In the genomic region with DNA sequence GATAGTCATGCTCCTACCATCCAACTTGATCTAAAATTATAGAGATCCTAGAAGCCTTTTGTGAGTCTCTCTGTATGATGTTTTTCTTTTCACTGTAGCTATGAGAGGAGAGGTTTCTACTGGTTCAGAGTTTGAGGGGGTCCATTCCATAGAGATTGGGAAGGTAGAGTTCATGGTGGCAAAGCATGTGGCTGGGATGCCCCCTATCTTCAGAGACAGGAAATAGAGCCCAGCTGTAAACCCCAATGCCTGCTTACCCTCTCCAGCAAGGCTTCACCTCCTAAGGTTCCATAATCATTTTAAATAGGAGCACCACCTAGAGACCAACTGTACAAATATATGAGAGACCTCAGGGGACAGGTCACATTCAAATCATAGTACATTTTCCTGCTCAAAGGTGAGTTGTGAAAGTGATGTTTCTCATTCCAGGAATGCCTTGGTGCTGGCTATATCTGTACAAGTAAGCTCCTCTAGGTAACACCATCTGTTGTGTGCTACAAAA, we compare ENCODE assay signal across 25 mouse cellular contexts. TPM values are rescaled to one million over a fixed set of nuclear protein-coding genes. Genes with fewer than 3 reads are reported as not detected.
A peak's percentile ranks its signal among the peaks of the same experiment; 100 is the strongest.
DNase-seq lines count a peak whose midpoint lies in the region; ATAC-seq and TF ChIP-seq lines count a peak whose summit lies in the region.
"Had no signal": no experiment of that assay in that cellular context is flagged by ENCODE, and none has a peak within 500 bp of the region (broad histone marks: within the 10 kb centered on the region; RNA-seq: fewer than 3 reads in every experiment).

No protein-coding gene starts in this region.

- TF ChIP-seq CTCF in kidney, adult 2 months (conservative IDR thresholded peaks at IDR 0.05; ENCODE audit: insufficient read depth, insufficient read length, low read depth, low read length), result peak; percentile 38; the same call in 1 of the 2 replicates
- TF ChIP-seq CTCF in bone marrow, adult 2 months (IDR thresholded peaks at IDR 0.05; ENCODE audit: control insufficient read depth, insufficient read depth, low read length), result 0 out of 2 replicates have a peak, but pooled peaks have one; percentile 24

- no peak for DNase-seq in kidney, adult 2 months
- DNase-seq in kidney, adult 18-20 months, result no peak
- DNase-seq in liver, embryonic 11.5 days (ENCODE audit: low spot score), result no peak
- DNase-seq in ovary, postnatal 14 days (ENCODE audit: low spot score), result no peak
- no peak for DNase-seq in spleen, postnatal 14 days (ENCODE audit: low spot score in 2 of 2)
- DNase-seq: adrenal gland, postnatal 14 days; B cell, adult 2 months; cerebellum, adult 11-12 months; cerebellum, adult 9-11 months; gastrocnemius, postnatal 25 days; heart, adult 18-20 months; kidney, adult 9 months; kidney, postnatal 14 days; left cerebral cortex, postnatal 4 days; lung, adult 18-20 months; lung, postnatal 10 days; right cerebral cortex, postnatal 4 days had no signal

- peak; percentile 46; the same call in 1 of the 2 replicates for ATAC-seq in liver, embryonic 11.5 days (replicated peaks; ENCODE audit: low FRiP score)
- ATAC-seq in liver, embryonic 12.5 days, result no peak
- ATAC-seq in megakaryocyte progenitor cell, adult 5-6 weeks (replicated peaks; ENCODE audit: poor library complexity), result 0 out of 2 replicates have a peak, but pooled peaks have one; percentile 11
- ATAC-seq: midbrain, embryonic 15.5 days had no signal

- no peak overlapping the region for H3K27ac ChIP-seq in kidney, adult 2 months (ENCODE audit: insufficient read depth, low read depth, low read length)
- H3K27ac ChIP-seq in liver, embryonic 11.5 days (ENCODE audit: low read depth, low read length), result no peak overlapping the region
- no peak overlapping the region for H3K27ac ChIP-seq in liver, embryonic 12.5 days
- no peak overlapping the region for H3K27ac ChIP-seq in bone marrow, adult 2 months (ENCODE audit: control insufficient read depth, insufficient read depth, low read depth, low read length, poor library complexity)
- H3K27ac ChIP-seq: hindbrain, embryonic 14.5 days; midbrain, embryonic 10.5 days; midbrain, embryonic 15.5 days had no signal

- H3K9me3 ChIP-seq in liver, embryonic 11.5 days (ENCODE audit: control insufficient read depth, low read length), result no peaks in the 10 kb centered on the region
- no peaks in the 10 kb centered on the region for H3K9me3 ChIP-seq in liver, embryonic 12.5 days (replicated peaks)
- H3K9me3 ChIP-seq: heart, embryonic 12.5 days; midbrain, embryonic 10.5 days; midbrain, embryonic 15.5 days had no signal

- H3K27me3 ChIP-seq in kidney, adult 2 months (replicated peaks; ENCODE audit: control insufficient read depth, insufficient read depth, low read length), result no peaks in the 10 kb centered on the region
- no peaks in the 10 kb centered on the region; the same call in 1 of the 2 replicates for H3K27me3 ChIP-seq in liver, embryonic 11.5 days (replicated peaks; ENCODE audit: control insufficient read depth, insufficient read depth, low read length)
- peaks cover 37% of the 10 kb centered on the region for H3K27me3 ChIP-seq in liver, embryonic 12.5 days (replicated peaks)

- H3K9ac ChIP-seq in liver, embryonic 11.5 days (ENCODE audit: low read depth, low read length), result no peak overlapping the region
- H3K9ac ChIP-seq in liver, embryonic 12.5 days, result no peak overlapping the region
- H3K9ac ChIP-seq: heart, embryonic 12.5 days; hindbrain, embryonic 14.5 days; midbrain, embryonic 15.5 days had no signal

- no peak for TF ChIP-seq POLR2A in kidney, adult 2 months (IDR thresholded peaks at IDR 0.05; ENCODE audit: low read depth, low read length)
- no peak for TF ChIP-seq POLR2A in bone marrow, adult 2 months (IDR thresholded peaks at IDR 0.05; ENCODE audit: borderline replicate concordance, control insufficient read depth, low read depth, low read length)

- H3K4me2 ChIP-seq in liver, embryonic 11.5 days, result no peak overlapping the region
- H3K4me2 ChIP-seq in liver, embryonic 12.5 days, result no peak overlapping the region
- H3K4me2 ChIP-seq: heart, embryonic 12.5 days; hindbrain, embryonic 14.5 days; midbrain, embryonic 15.5 days had no signal

- no peaks in the 10 kb centered on the region for H3K36me3 ChIP-seq in kidney, adult 2 months (ENCODE audit: control insufficient read depth, insufficient read depth, low read length)
- no peaks in the 10 kb centered on the region for H3K36me3 ChIP-seq in liver, embryonic 11.5 days (ENCODE audit: control insufficient read depth, insufficient read depth, low read length)
- no peaks in the 10 kb centered on the region for H3K36me3 ChIP-seq in liver, embryonic 12.5 days
- H3K36me3 ChIP-seq: heart, embryonic 12.5 days; midbrain, embryonic 10.5 days; midbrain, embryonic 15.5 days had no signal

- no peak overlapping the region for H3K4me3 ChIP-seq in kidney, adult 2 months (ENCODE audit: insufficient read depth, low read depth, low read length)
- H3K4me3 ChIP-seq in liver, embryonic 11.5 days (ENCODE audit: low read depth, low read length), result no peak overlapping the region
- no peak overlapping the region for H3K4me3 ChIP-seq in liver, embryonic 12.5 days
- no peak overlapping the region for H3K4me3 ChIP-seq in bone marrow, adult 2 months (replicated peaks; ENCODE audit: control insufficient read depth, low read depth, low read length)
- H3K4me3 ChIP-seq: erythroblast, embryonic 14.5 days; heart, embryonic 12.5 days; midbrain, embryonic 10.5 days; midbrain, embryonic 15.5 days had no signal

- no peaks in the 10 kb centered on the region for H3K4me1 ChIP-seq in kidney, adult 2 months (ENCODE audit: control insufficient read depth, insufficient read depth, low read length)
- H3K4me1 ChIP-seq in liver, embryonic 11.5 days (replicated peaks; ENCODE audit: control insufficient read depth, insufficient read depth, low read length), result no peaks in the 10 kb centered on the region; the same call in none of the 2 replicates
- H3K4me1 ChIP-seq in liver, embryonic 12.5 days, result peaks cover 29% of the 10 kb centered on the region
- peaks cover 3% of the 10 kb centered on the region for H3K4me1 ChIP-seq in bone marrow, adult 2 months (ENCODE audit: control insufficient read depth, insufficient read depth, low read length)
- H3K4me1 ChIP-seq: heart, embryonic 12.5 days; midbrain, embryonic 10.5 days; midbrain, embryonic 15.5 days had no signal

RNA-seq across cellular contexts. Expression of a gene that starts 36.9 kb away (rescaled TPM):
- 5.6 and 5.8 TPM in 2 replicates for polyA plus RNA-seq in kidney, adult 2 months (2012; rRNA removed)
- polyA plus RNA-seq in liver, embryonic 11.5 days (2014; fragmentation: Nextera tagmentation; extraction: Ambion mirVana), result 12.7 and 14.1 TPM in 2 replicates
- polyA plus RNA-seq in liver, embryonic 12.5 days (2016; fragmentation: Nextera tagmentation; extraction: Ambion mirVana), result 9.1 and 9.7 TPM in 2 replicates
- polyA plus RNA-seq in bone marrow, adult 2 months (2011; ENCODE audit: insufficient read depth, insufficient read length, low replicate concordance, missing spikeins), result 8.8 and 13.6 TPM in 2 replicates
- 62.5 and 69.7 TPM in 2 replicates for total RNA-seq in megakaryocyte progenitor cell, adult 5-6 weeks (2015)
- 46.7 and 49.0 TPM in 2 replicates for total RNA-seq in megakaryocyte progenitor cell, adult 5-6 weeks (2017)
